Mouse (Mus musculus) cerebellum, adult (tissue): Measurements from ENCODE around the gene Mucl3.

Source experiments
- ATAC-seq: cut with Nextera tagmentation; 2 replicates; pipeline ENCODE4 v1.9.2; 2017; ENCODE audit warnings: mild to moderate bottlenecking, moderate library complexity, mixed read lengths; ENCODE audit not compliant: insufficient number of reproducible peaks, low FRiP score, low TSS enrichment

Gene Mucl3

GRCm38 (mm10) chr17:35643609-35644236, at the start of gene Mucl3:
Gene Mucl3 (minus strand): TSS chr17:35643695.
- no peak for ATAC-seq

- no peak for ATAC-seq
These were observed 48.9 kb upstream of the Mucl3 start for GRCm38 (mm10) chr17:35692368-35692767.

- no peak for ATAC-seq
These were observed 48.3 kb upstream of the Mucl3 start for GRCm38 (mm10) chr17:35691811-35692210.

GRCm38 (mm10) chr17:35689936-35690645, 46.6 kb upstream of the Mucl3 start:
- no peak for ATAC-seq

- ATAC-seq, result no peak
These were observed 45.1 kb upstream of the Mucl3 start for GRCm38 (mm10) chr17:35688347-35689175.

GRCm38 (mm10) chr17:35685061-35685460, 41.6 kb upstream of the Mucl3 start:
- no peak for ATAC-seq

GRCm38 (mm10) chr17:35681986-35682385, 38.5 kb upstream of the Mucl3 start:
- ATAC-seq, result no peak

- no peak for ATAC-seq
These were observed 37.1 kb upstream of the Mucl3 start for GRCm38 (mm10) chr17:35680591-35680990.

GRCm38 (mm10) chr17:35673416-35674035, 30.0 kb upstream of the Mucl3 start, which contains the start of gene Gtf2h4:
Gene Gtf2h4 (minus strand): TSS chr17:35673739.
- ATAC-seq, result peak; percentile 93

- ATAC-seq, result no peak
These were observed 29.0 kb upstream of the Mucl3 start for GRCm38 (mm10) chr17:35672527-35672926.

GRCm38 (mm10) chr17:35671846-35672245, 28.4 kb upstream of the Mucl3 start:
- ATAC-seq, result no peak

GRCm38 (mm10) chr17:35669731-35670130, 26.2 kb upstream of the Mucl3 start:
- ATAC-seq, result no peak

GRCm38 (mm10) chr17:35667334-35668065, 24.0 kb upstream of the Mucl3 start, which contains the start of gene Vars2:
Gene Vars2 (minus strand): TSS chr17:35667592.
- ATAC-seq, result peak; percentile 83

GRCm38 (mm10) chr17:35666851-35667256, 23.4 kb upstream of the Mucl3 start:
- no peak for ATAC-seq

- ATAC-seq, result no peak
These were observed 22.5 kb upstream of the Mucl3 start for GRCm38 (mm10) chr17:35665957-35666515.

- no peak for ATAC-seq
These were observed 9.6 kb upstream of the Mucl3 start for GRCm38 (mm10) chr17:35653086-35653485.

GRCm38 (mm10) chr17:35649429-35649828, 5.9 kb upstream of the Mucl3 start:
- no peak for ATAC-seq

GRCm38 (mm10) chr17:35639352-35639751, 4.1 kb downstream of the Mucl3 start:
- ATAC-seq, result no peak

GRCm38 (mm10) chr17:35638475-35639190, 4.9 kb downstream of the Mucl3 start:
- no peak for ATAC-seq
